Mouse (Mus musculus) CD8-positive naive resting alpha-beta T cell, adult 2 months (primary cell): ENCODE measurements around the gene Gm19426.

Experiments used
- DNase-seq, 2 experiments: peaks; one replicate each; pipeline ENCODE4 v3.0.0; 2022; ENCODE audit warnings: low read depth in 2 of 2, low spot score in 2 of 2

The Gm19426 gene

DNA sequence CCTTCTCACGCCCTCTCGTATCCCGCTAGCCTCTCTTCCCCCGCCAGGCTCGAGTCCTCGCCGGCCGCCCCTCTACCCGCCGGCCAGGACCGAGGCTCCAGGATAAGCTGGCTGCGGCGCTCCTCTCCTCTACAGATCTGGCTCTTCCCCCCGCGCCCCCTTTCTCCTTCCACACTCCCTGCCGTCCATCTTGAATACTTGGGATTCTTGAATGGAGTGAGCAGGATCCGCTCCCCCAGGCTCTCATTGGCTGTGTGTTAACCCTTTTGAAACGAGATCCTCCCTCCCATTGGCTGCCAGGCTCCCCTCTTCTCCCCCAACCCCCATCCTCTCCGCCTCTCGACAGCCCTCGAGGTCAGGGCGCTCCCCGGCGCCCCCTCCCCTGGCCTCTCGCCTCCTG lies at the start of gene Gm19426:
TSS of gene Gm19426 (minus strand) at position 95 of the 400 bp plus-strand sequence.
- no peak for DNase-seq

DNA sequence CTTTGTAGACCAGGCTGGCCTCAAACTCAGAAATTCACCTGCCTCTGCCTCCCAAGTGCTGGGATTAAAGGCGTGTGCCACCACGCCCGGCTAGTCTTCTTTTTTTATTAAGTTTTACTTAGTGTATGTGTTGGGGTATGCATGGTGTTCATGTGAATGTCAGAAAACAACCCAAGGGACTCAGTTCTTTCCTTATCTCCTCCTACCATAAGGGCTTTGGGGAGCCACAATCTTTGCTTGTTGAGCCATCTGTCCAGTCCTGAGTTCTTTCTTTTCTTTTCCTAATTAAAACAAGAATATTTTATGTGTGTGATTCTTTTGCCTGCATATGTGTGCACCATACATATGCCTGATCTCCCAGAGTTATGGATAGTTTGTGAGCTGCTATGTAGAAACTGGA lies 49.7 kb upstream of the Gm19426 start:
- DNase-seq: no peak

DNA sequence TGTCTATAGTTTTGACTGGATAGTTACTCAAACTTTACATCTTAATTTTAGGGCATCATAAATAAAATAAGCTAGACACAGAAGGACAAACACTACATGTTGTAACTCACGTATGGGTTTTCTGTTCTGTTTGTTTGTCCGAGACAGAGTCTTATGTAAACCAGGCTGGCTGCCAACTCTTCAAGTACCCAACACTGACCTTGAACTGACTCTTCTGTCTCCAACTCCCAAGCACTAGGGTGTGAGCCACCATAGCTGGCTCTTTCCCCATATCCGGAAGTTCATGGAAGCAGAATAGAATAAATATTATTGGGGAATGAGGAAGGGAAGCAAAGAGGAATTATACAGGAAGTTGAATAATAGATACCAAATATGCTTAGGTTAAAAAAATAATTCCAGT lies 49.1 kb upstream of the Gm19426 start:
- no peak for DNase-seq

- DNase-seq: no peak
These were observed 47.0 kb upstream of the Gm19426 start for GRCm38 (mm10) chr2:84790418-84790817.

- DNase-seq: no peak
These were observed 44.9 kb upstream of the Gm19426 start for GRCm38 (mm10) chr2:84788316-84788715.

DNA sequence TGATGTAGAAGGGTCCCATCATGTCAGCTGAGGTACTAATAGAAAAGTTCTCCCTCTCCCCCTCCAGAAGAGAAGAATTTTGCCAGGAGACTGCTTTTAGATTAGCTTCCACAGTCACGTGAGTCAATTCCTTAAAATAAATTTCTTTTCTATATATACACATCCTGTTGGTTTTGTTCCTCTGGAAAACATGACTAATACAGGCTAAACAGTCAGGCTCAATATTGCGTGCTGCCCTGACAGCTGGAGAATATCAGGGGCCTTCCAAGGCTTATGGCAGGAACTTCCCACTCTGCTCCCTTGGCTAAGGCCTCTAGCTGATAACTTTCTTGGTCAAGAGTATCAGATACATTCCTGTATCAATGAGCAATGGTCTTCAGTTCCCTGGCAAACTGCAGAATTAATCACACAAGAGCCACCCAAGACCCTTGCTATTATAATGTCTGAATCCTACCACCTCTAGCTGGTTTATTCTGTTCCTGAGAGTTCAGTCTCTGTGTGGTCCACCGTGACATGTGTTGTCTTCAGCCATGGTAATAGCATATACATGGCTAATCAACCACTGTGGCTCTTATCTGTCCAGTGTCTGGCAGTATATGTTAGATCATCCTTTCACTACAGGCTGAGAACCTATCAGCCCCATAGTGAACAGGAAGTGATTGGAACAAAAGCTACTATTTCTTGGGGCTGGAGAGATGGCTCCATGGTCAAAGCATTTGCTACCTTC lies 40.5 kb upstream of the Gm19426 start:
- no peak for DNase-seq

GRCm38 (mm10) chr2:84783315-84783714 lies 39.9 kb upstream of the Gm19426 start:
- no peak for DNase-seq

GRCm38 (mm10) chr2:84779210-84779609 lies 35.8 kb upstream of the Gm19426 start:
- DNase-seq: peak; percentile 67 to 74

GRCm38 (mm10) chr2:84777706-84778105 lies 34.3 kb upstream of the Gm19426 start:
- DNase-seq: no peak

DNA sequence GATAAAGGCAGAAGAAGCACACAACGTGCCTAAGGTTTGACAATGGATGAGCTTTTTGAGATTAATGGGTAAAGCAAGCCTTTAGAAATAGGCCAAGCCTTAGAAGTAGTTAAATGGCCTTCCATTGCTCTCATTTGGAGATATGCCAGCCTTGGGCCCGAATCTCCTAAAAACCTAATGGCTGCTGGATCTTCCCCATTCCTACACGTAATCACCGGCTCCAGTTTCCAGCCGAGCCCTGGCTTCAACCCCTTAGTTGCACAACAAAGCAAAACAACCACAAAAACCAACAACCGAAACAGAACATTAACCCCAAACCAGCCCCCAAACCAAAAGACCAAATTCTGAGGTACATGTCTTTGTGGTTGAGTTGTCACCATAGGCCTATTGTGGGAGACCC lies 32.2 kb upstream of the Gm19426 start:
- no peak for DNase-seq

DNA sequence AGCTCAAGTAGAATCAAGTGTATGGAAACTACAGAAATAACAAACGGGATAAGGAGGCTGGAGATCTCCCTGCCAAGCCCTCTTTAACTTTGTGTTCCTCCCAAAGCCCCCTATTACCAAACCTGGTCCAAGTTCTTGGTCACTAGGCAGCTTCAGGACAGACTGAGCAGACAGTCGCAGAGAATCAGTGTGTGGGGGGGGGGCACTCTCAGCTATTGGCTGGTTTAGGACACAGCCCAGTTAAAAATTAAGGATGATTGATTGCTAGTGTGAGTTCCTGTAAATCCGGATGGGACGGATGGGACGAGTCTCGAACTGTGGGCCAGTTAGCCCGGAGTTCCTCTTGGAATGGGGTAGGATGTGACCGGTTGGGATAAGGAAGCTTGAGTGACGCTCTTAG lies 31.8 kb upstream of the Gm19426 start, which contains the start of gene Serping1:
TSS of gene Serping1 (minus strand) at position 204 of the 400 bp plus-strand sequence.
- DNase-seq: no peak

- DNase-seq: no peak
These were observed 31.3 kb upstream of the Gm19426 start for GRCm38 (mm10) chr2:84774751-84775150.

DNA sequence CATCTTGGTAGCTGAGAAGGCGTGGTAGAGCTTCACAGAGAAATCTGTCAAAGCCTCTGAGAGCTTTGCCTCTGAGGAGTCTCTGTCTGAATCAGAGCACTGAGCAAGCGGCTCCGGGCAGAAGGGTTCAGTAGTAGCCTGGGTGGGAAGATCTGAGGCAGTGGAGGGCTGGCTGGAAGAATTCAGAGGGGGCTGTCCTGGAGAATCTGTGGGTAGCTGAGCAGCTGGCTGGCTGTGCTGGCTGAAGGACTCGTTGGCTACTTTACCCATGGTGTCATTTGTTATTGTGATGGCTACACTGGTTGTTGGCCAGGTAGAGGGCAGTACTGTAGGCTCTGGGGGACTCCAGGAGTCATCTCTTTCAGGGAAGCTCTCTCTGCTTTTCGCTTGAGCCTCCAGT lies 29.7 kb upstream of the Gm19426 start:
- no peak for DNase-seq

GRCm38 (mm10) chr2:84772454-84772853 lies 29.0 kb upstream of the Gm19426 start:
- no peak for DNase-seq

- DNase-seq: no peak
These were observed 27.0 kb upstream of the Gm19426 start for GRCm38 (mm10) chr2:84770501-84770900.

- DNase-seq: no peak
These were observed 19.4 kb upstream of the Gm19426 start for GRCm38 (mm10) chr2:84762818-84763217.

GRCm38 (mm10) chr2:84762295-84762694 lies 18.8 kb upstream of the Gm19426 start:
- DNase-seq: no peak

GRCm38 (mm10) chr2:84761840-84762239 lies 18.4 kb upstream of the Gm19426 start:
- no peak for DNase-seq

- DNase-seq: no peak
These were observed 17.9 kb upstream of the Gm19426 start for GRCm38 (mm10) chr2:84761309-84761708.

GRCm38 (mm10) chr2:84760777-84761176 lies 17.3 kb upstream of the Gm19426 start:
- DNase-seq: no peak

- no peak for DNase-seq
These were observed 15.2 kb upstream of the Gm19426 start for GRCm38 (mm10) chr2:84758542-84759127.

- DNase-seq: no peak
These were observed 13.7 kb upstream of the Gm19426 start for GRCm38 (mm10) chr2:84757026-84757682.
